In genomic region chr2:119413819-119414218, GRCm38 (mm10) we compare ENCODE assay signal across 7 mouse cellular contexts.
A peak's percentile ranks its signal among the peaks of the same experiment; 100 is the strongest.
DNase-seq lines count a peak whose midpoint lies in the region; ATAC-seq and TF ChIP-seq lines count a peak whose summit lies in the region.

No protein-coding gene starts in this region.

- no peak overlapping the region for H3K27ac ChIP-seq in kidney, postnatal 0 days
- no peak overlapping the region for H3K27ac ChIP-seq in lung, postnatal 0 days (ENCODE audit: low read length)

- H3K36me3 ChIP-seq in kidney, postnatal 0 days (ENCODE audit: insufficient read depth, low read length), result peaks cover 26% of the 10 kb centered on the region
- peaks cover 11% of the 10 kb centered on the region; the same call in 1 of the 2 replicates for H3K36me3 ChIP-seq in lung, postnatal 0 days (ENCODE audit: insufficient read depth, low read length)

- no peak overlapping the region for H3K4me3 ChIP-seq in kidney, postnatal 0 days (replicated peaks; ENCODE audit: low read depth, low read length)
- no peak overlapping the region for H3K4me3 ChIP-seq in lung, postnatal 0 days (ENCODE audit: low read depth, low read length)

- no peak for TF ChIP-seq EP300 in lung, postnatal 0 days (IDR thresholded peaks at IDR 0.05)

- peak; percentile 78 for TF ChIP-seq CTCF in kidney, postnatal 0 days (IDR thresholded peaks at IDR 0.05; ENCODE audit: low read depth)
- TF ChIP-seq CTCF in lung, postnatal 0 days (IDR thresholded peaks at IDR 0.05), result peak; percentile 84

- no peak overlapping the region for H3K4me2 ChIP-seq in kidney, postnatal 0 days (ENCODE audit: low read length)
- H3K4me2 ChIP-seq in lung, postnatal 0 days (replicated peaks; ENCODE audit: low read depth, low read length), result no peak overlapping the region

- ATAC-seq in kidney, postnatal 0 days (replicated peaks; ENCODE audit: low FRiP score, low read depth), result 0 out of 2 replicates have a peak, but pooled peaks have one; percentile 21
- ATAC-seq in lung, postnatal 0 days, result peak; percentile 56; the same call in 1 of the 2 replicates

- peak; percentile 76 for DNase-seq in kidney, postnatal 0 days (ENCODE audit: low spot score)
- no peak for DNase-seq in kidney, adult 11 months
- DNase-seq in NIH3T3 (ENCODE audit: low read depth), result peak; percentile 66
- DNase-seq in c-Kit-positive CD71-positive TER-119-positive erythroid progenitor cells, embryonic 14.5 days (ENCODE audit: low spot score), result peak; percentile 26
- DNase-seq in heart, postnatal 4 days, result peak; percentile 14
- peak; percentile 82 for DNase-seq in lung, postnatal 0 days (ENCODE audit: low spot score)
- DNase-seq in thymus, postnatal 14 days, result peak; percentile 42

- H3K9me3 ChIP-seq in kidney, postnatal 0 days (replicated peaks; ENCODE audit: low read length), result no peaks in the 10 kb centered on the region
- no peaks in the 10 kb centered on the region for H3K9me3 ChIP-seq in lung, postnatal 0 days (ENCODE audit: low read length)

- H3K9ac ChIP-seq in kidney, postnatal 0 days (ENCODE audit: low read depth, low read length), result no peak overlapping the region
- no peak overlapping the region for H3K9ac ChIP-seq in lung, postnatal 0 days (replicated peaks; ENCODE audit: low read depth)

- H3K27me3 ChIP-seq in kidney, postnatal 0 days (ENCODE audit: insufficient read depth, low read length), result no peaks in the 10 kb centered on the region
- H3K27me3 ChIP-seq in lung, postnatal 0 days (replicated peaks; ENCODE audit: insufficient read depth, low read length), result no peaks in the 10 kb centered on the region

- no peaks in the 10 kb centered on the region for H3K4me1 ChIP-seq in kidney, postnatal 0 days (replicated peaks; ENCODE audit: insufficient read depth, low read length)
- no peaks in the 10 kb centered on the region for H3K4me1 ChIP-seq in lung, postnatal 0 days (ENCODE audit: insufficient read depth, low read depth, low read length)

- WGBS in kidney, postnatal 0 days, result 38% methylated on average over 1 of the region's 1 CpGs
- 27% methylated on average over 1 of the region's 1 CpGs for WGBS in lung, postnatal 0 days
